Mouse (Mus musculus) brown adipose tissue, adult 24 weeks (tissue): Measurements from ENCODE around the gene Ttc16. TPM values are rescaled to one million over a fixed set of nuclear protein-coding genes. Genes with fewer than 3 reads are reported as not detected.

Experiments
- H3K27ac ChIP-seq: fragments of 200-500 bp; replicated peaks from 2 replicates; pipeline ENCODE4 v1.5.1; 2012; ENCODE audit warnings: low read depth, mild to moderate bottlenecking, low read length
- H3K4me1 ChIP-seq: fragments of 200-500 bp; 2 replicates; pipeline ENCODE4 v1.6.1; 2012; ENCODE audit warnings: low read length, mixed read lengths; ENCODE audit not compliant: control insufficient read depth, insufficient read depth, insufficient read length
- H3K4me3 ChIP-seq: fragments of 200-500 bp; 2 replicates; pipeline ENCODE4 v1.5.1; 2012; ENCODE audit warnings: low read depth, mild to moderate bottlenecking, low read length, moderate library complexity; ENCODE audit not compliant: insufficient read depth
- polyA plus RNA-seq: library from polyadenylated mRNA; stranded (reverse); fragments of >200 nt; gene quantifications from 2 replicates; pipeline ENCODE4 v1.2.4, GENCODE M21; 2012; ENCODE audit not compliant: missing spikeins, insufficient read depth, insufficient read length

Ttc16 gene
- polyA plus RNA-seq, result not detected in 2 replicates

- Histone ChIP-seq H3K27ac (peak within 1 kb of the TSS; percentile 82), H3K4me3 (peak within 1 kb of the TSS; percentile 78), H3K4me1 (no peaks in the 10 kb centered on the region)
Observed at GRCm38 (mm10) chr2:32775359-32776074, at the start of gene Ttc16, which contains the start of gene Ptrh1. TSS of gene Ttc16 (minus strand) at chr2:32775633. TSS of gene Ptrh1 (plus strand) at chr2:32775786.

GRCm38 (mm10) chr2:32824778-32825177, 49.3 kb upstream of the Ttc16 start:
- Histone ChIP-seq H3K27ac (no peak overlapping the region), H3K4me3 (no peak overlapping the region), H3K4me1 (no peaks in the 10 kb centered on the region)

GRCm38 (mm10) chr2:32824181-32824580, 48.7 kb upstream of the Ttc16 start:
- H3K4me1 ChIP-seq, result no peaks in the 10 kb centered on the region
- no peak overlapping the region for H3K4me3 ChIP-seq

DNA sequence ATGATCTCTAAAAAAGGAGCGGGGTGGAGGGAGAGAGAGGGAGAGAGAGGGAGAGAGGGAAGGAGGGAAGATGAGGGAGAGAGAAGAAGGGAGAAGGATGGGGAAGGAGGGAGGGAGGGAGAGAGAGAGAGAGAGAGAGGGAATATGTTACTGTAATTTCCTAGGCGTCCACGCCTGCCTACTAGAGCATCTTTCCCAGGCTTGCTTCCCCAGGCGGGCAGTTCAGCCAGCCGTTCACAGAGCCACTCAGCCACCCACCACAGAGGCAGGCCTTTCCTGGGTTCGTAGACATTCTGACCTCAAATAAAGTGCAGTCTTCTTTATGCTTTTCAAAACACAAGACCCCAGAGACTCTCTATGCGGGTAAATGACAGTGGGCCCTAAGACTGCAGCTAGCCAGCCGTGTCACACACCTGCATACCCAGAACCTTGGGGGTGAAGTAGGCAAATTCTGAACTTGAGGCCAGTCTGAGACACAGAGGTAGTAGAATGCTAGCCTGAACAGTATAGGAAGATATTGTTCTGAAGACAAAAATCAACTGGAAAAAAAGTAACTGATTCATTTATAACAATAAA, 48.2 kb upstream of the Ttc16 start:
- Histone ChIP-seq H3K4me1 (no peaks in the 10 kb centered on the region), H3K4me3 (no peak overlapping the region), H3K27ac (no peak overlapping the region)

More at GRCm38 (mm10) chr2:32824181-32824580, 48.7 kb upstream of the Ttc16 start:
- no peak overlapping the region for H3K27ac ChIP-seq

- Histone ChIP-seq H3K27ac (no peak overlapping the region), H3K4me3 (no peak overlapping the region), H3K4me1 (no peaks in the 10 kb centered on the region)
Observed at GRCm38 (mm10) chr2:32823153-32823552, 47.7 kb upstream of the Ttc16 start.

DNA sequence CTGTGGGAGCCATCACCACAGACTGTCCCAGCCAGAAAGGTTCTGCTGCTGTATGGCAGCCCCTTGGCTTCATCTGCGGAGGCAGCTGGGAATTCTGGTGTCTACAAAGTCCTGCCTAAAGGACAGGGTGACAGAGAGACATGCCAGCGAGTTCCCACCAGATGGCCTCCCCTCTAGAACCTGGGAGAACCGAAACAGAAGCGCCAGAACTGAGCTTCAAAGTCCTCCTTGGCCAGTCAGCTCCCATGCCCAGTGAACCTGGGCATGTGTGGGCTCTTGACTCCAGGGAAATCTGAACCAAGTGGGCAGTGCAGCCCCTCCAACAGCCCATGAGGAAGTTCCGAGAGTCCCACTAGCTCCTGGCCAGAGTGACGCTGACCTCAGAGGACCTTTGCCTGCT, 47.2 kb upstream of the Ttc16 start:
- Histone ChIP-seq H3K4me1 (no peaks in the 10 kb centered on the region), H3K4me3 (no peak overlapping the region), H3K27ac (no peak overlapping the region)

DNA sequence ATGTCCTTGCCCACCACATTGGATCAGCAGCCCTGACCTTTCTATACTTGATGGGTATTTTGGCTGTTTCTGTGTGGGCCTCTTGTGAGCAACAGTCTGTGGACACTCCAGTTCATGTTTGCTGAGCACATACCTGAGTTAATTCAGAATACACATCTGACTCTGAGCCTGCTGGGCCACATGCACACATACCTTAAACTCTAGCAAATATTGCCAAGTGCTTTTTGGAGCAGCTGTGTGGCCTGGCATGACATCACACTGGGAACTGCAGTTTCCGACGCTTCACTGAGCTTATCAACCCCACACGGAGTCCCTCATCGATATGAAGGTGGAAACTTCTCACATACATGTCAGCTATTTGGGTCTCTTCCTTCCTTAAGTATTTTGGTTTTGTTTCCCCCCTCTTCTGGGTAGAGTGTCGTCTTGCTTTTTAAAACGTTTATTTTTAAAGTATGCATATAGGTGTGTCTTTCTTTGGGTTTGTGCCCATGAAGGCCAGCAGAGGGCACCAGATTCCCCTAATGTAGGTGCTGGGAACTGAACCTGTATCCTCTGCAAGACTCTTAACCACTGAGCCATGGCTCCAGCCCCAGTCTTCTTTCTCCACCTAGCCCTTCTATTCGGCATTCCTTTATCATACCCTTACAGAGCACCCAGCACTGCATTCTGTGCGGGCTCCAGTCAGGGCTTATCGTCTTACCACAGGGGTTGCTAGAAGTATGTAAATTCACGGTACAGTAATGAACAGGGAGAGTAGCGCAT, 45.8 kb upstream of the Ttc16 start:
- H3K27ac ChIP-seq, result no peak overlapping the region
- no peak overlapping the region for H3K4me3 ChIP-seq
- H3K4me1 ChIP-seq, result no peaks in the 10 kb centered on the region

DNA sequence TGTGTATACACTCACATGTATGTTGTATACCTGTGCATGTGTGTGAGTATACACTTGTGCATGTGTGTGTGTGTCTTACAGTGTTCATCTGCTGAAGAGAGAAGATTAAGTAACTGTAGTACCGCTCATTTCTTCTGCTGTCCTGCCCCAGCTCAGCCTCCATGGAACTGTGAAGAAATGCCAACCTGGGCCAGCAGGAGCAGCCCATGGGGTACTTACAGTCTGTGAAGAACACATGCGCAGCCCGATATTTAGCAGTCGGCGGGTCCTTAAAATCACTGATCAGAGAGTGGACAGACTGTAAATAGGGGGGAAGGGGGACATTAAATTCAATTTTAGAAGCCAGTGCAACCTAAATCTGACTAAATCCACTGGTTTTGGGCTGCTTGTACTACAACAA, 42.8 kb upstream of the Ttc16 start:
- no peak overlapping the region for H3K27ac ChIP-seq
- no peaks in the 10 kb centered on the region for H3K4me1 ChIP-seq
- H3K4me3 ChIP-seq, result no peak overlapping the region

DNA sequence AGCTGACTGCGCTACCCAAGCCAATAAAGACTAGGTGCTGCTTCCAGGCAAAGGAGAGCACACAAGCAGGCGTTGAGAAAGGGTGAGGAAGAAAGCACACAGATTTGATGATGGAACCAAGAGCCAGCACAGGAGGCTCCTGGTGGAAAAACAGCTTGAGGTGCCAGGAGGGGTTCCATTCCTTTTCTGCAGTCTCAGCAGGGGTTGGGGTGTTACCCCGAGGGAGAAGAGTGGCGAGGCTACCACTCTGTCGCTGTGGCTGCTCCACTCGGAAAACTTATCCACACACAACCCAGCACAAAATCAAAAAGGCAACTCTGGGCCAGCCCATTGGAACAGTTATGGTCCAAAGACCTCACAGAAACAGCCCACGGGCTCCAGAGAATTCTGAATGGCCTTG, 42.2 kb upstream of the Ttc16 start:
- H3K27ac ChIP-seq, result no peak overlapping the region

DNA sequence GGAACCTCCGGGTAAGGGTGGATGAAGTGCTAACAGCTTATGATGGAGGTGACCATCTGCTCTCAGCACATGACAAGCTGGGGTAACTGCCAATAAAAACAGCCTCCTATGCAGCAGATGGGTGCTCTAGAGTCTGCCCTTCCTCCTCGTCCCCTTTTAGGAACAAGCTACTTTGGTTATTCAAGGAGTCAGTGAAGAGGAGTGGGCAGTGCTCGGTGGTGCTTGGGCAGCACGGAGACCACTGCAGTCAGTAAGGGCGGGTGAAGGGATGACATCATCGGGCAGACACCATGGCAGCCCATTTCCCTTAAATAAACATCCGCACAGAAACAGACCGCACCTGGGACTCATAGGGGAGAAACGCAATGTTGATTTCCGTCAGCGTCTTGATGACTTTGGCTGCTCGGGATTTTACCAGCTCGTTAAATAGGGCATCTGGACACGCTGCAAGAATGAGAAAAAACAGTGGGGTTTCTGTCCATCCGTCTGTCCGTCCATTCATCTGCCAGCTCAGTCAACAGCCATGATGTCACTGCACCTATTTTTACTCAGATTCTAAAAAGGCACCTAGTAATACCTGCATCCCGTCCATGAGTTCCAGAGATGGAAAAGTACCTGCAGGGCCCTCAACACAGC, 41.6 kb upstream of the Ttc16 start:
- H3K27ac ChIP-seq, result no peak overlapping the region
- no peaks in the 10 kb centered on the region for H3K4me1 ChIP-seq
- no peak overlapping the region for H3K4me3 ChIP-seq

More for the DNA sequence above, 42.2 kb upstream of the Ttc16 start:
- Histone ChIP-seq H3K4me3 (no peak overlapping the region), H3K4me1 (no peaks in the 10 kb centered on the region)

- Histone ChIP-seq H3K4me3 (no peak overlapping the region), H3K27ac (no peak overlapping the region), H3K4me1 (no peaks in the 10 kb centered on the region)
Observed at GRCm38 (mm10) chr2:32816497-32816896, 41.1 kb upstream of the Ttc16 start.

- no peak overlapping the region for H3K4me3 ChIP-seq
Observed at GRCm38 (mm10) chr2:32811959-32812358, 36.5 kb upstream of the Ttc16 start.

DNA sequence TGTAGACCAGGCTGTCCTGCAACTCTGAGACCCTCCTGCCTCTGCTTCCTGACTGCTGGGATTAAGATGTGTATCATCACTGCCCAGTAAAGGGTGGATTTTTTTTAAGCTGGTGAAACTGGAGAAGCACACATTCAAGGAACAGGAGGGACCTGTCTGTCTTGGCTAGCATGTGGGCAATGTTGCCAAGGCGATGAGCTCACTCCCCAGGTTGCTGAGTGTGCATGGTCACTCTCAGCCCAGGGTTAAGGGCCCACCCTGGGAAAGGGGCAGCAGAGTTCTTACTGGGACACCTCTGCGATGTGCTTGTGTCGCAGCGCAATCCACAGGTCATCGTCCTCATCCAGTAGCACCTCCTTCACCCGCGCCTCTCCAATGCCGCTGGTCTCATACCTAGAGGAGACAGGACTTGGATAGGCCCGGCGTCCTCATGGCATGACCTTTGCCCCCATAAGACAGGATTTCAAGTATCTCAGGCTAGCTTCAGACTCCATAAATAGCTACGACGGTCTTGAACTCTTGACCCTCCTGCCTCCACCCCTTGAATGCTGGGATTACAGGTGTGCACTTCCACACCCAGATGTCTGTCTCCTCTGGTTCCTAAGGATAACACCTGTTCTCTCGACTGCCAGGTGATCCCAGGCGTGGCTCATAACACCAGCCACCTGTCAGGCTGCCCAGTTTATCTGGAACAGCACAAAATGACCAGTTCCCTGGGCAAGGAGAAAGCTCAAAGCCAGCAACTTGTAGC, 33.6 kb upstream of the Ttc16 start:
- Histone ChIP-seq H3K4me3 (no peak overlapping the region), H3K27ac (no peak overlapping the region), H3K4me1 (no peaks in the 10 kb centered on the region)

More at GRCm38 (mm10) chr2:32811959-32812358, 36.5 kb upstream of the Ttc16 start:
- no peak overlapping the region for H3K27ac ChIP-seq
- no peaks in the 10 kb centered on the region for H3K4me1 ChIP-seq

GRCm38 (mm10) chr2:32798251-32798962, 23.0 kb upstream of the Ttc16 start:
- no peak overlapping the region for H3K4me3 ChIP-seq
- H3K27ac ChIP-seq, result no peak overlapping the region
- H3K4me1 ChIP-seq, result no peaks in the 10 kb centered on the region
